Comparison of ENCODE assay signal across 22 mouse cellular contexts in genomic region chr9:83536959-83537358, GRCm38 (mm10). TPM values are rescaled to one million over a fixed set of nuclear protein-coding genes. Genes with fewer than 3 reads are reported as not detected.
A peak's percentile ranks its signal among the peaks of the same experiment; 100 is the strongest.
DNase-seq lines count a peak whose midpoint lies in the region; ATAC-seq and TF ChIP-seq lines count a peak whose summit lies in the region.
"Had no signal": no experiment of that assay in that cellular context is flagged by ENCODE, and none has a peak within 500 bp of the region (broad histone marks: within the 10 kb centered on the region; RNA-seq: fewer than 3 reads in every experiment).

No protein-coding gene starts in this region.

- H3K9ac ChIP-seq in forebrain, embryonic 15.5 days (replicated peaks): no peak overlapping the region
- no peak overlapping the region for H3K9ac ChIP-seq in forebrain, embryonic 16.5 days (replicated peaks; ENCODE audit: low read depth, low read length)
- H3K9ac ChIP-seq in heart, embryonic 12.5 days: no peak overlapping the region
- no peak overlapping the region for H3K9ac ChIP-seq in hindbrain, embryonic 13.5 days
- no peak overlapping the region for H3K9ac ChIP-seq in hindbrain, postnatal 0 days (replicated peaks; ENCODE audit: low read length)
- H3K9ac ChIP-seq: embryonic facial prominence, embryonic 12.5 days; forebrain, embryonic 13.5 days; forebrain, postnatal 0 days had no signal

- no peak for DNase-seq in heart, adult 18-20 months
- DNase-seq in hindbrain, postnatal 0 days (ENCODE audit: low spot score): no peak
- DNase-seq: adrenal gland, adult 8-10 months; adrenal gland, postnatal 14 days; adrenal gland, postnatal 36 days; B cell, adult 2 months; cerebellum, adult 11-12 months; cerebellum, adult 2 months; cerebellum, adult 9-10 months; cerebellum, postnatal 25 days; forebrain, postnatal 0 days had no signal

- peak overlapping the region; percentile 66; the same call in 1 of the 2 replicates for H3K27ac ChIP-seq in forebrain, embryonic 15.5 days (replicated peaks)
- no peak overlapping the region; the same call in 1 of the 2 replicates for H3K27ac ChIP-seq in forebrain, embryonic 16.5 days (ENCODE audit: low read length)
- H3K27ac ChIP-seq in heart, embryonic 12.5 days (ENCODE audit: poor library complexity, severe bottlenecking): peak overlapping the region; percentile 29; the same call in 1 of the 2 replicates
- H3K27ac ChIP-seq in hindbrain, embryonic 13.5 days: 0 out of 2 replicates have a peak overlapping the region, but pooled peaks have one; percentile 77
- no peak overlapping the region for H3K27ac ChIP-seq in hindbrain, postnatal 0 days
- H3K27ac ChIP-seq: embryonic facial prominence, embryonic 10.5 days; embryonic facial prominence, embryonic 12.5 days had no signal

- no peak overlapping the region for H3K4me2 ChIP-seq in forebrain, embryonic 15.5 days (replicated peaks)
- H3K4me2 ChIP-seq in forebrain, embryonic 16.5 days (ENCODE audit: low read length): no peak overlapping the region
- H3K4me2 ChIP-seq in heart, embryonic 12.5 days: no peak overlapping the region
- no peak overlapping the region for H3K4me2 ChIP-seq in hindbrain, embryonic 13.5 days
- H3K4me2 ChIP-seq in hindbrain, postnatal 0 days (ENCODE audit: low read depth, low read length): no peak overlapping the region
- H3K4me2 ChIP-seq: embryonic facial prominence, embryonic 12.5 days; forebrain, embryonic 13.5 days had no signal

- no peaks in the 10 kb centered on the region for H3K36me3 ChIP-seq in forebrain, embryonic 15.5 days
- H3K36me3 ChIP-seq in forebrain, embryonic 16.5 days (ENCODE audit: control insufficient read depth, insufficient read depth): no peaks in the 10 kb centered on the region
- no peaks in the 10 kb centered on the region for H3K36me3 ChIP-seq in heart, embryonic 12.5 days
- H3K36me3 ChIP-seq in hindbrain, embryonic 13.5 days: no peaks in the 10 kb centered on the region
- H3K36me3 ChIP-seq in hindbrain, postnatal 0 days (ENCODE audit: insufficient read depth, low read length): no peaks in the 10 kb centered on the region
- H3K36me3 ChIP-seq: embryonic facial prominence, embryonic 10.5 days; embryonic facial prominence, embryonic 12.5 days; G1E had no signal

- ATAC-seq in forebrain, embryonic 15.5 days (replicated peaks): no peak
- ATAC-seq in forebrain, embryonic 16.5 days: no peak
- no peak for ATAC-seq in heart, embryonic 12.5 days (ENCODE audit: insufficient number of reproducible peaks, low FRiP score)
- ATAC-seq in hindbrain, embryonic 13.5 days (ENCODE audit: low FRiP score): no peak
- no peak for ATAC-seq in hindbrain, postnatal 0 days
- ATAC-seq: activated CD4-positive, CD25-positive, alpha-beta regulatory T cell, adult 4 months; CD4-positive, CD25-positive, alpha-beta regulatory T cell, adult 4 months; forebrain, embryonic 13.5 days; Patski had no signal

- no peak overlapping the region for H3K4me3 ChIP-seq in forebrain, embryonic 15.5 days
- no peak overlapping the region for H3K4me3 ChIP-seq in forebrain, embryonic 16.5 days (replicated peaks; ENCODE audit: low read length)
- H3K4me3 ChIP-seq in heart, embryonic 12.5 days: no peak overlapping the region
- no peak overlapping the region for H3K4me3 ChIP-seq in hindbrain, embryonic 13.5 days
- no peak overlapping the region for H3K4me3 ChIP-seq in hindbrain, postnatal 0 days (ENCODE audit: low read length)
- H3K4me3 ChIP-seq: embryonic facial prominence, embryonic 10.5 days; embryonic facial prominence, embryonic 12.5 days; forebrain, embryonic 13.5 days had no signal

- no peaks in the 10 kb centered on the region for H3K27me3 ChIP-seq in forebrain, embryonic 15.5 days
- no peaks in the 10 kb centered on the region for H3K27me3 ChIP-seq in forebrain, embryonic 16.5 days (replicated peaks; ENCODE audit: control insufficient read depth, insufficient read depth, low read length)
- H3K27me3 ChIP-seq in heart, embryonic 12.5 days (replicated peaks): no peaks in the 10 kb centered on the region
- no peaks in the 10 kb centered on the region for H3K27me3 ChIP-seq in hindbrain, embryonic 13.5 days
- no peaks in the 10 kb centered on the region for H3K27me3 ChIP-seq in hindbrain, postnatal 0 days (ENCODE audit: insufficient read depth, low read length)
- H3K27me3 ChIP-seq: embryonic facial prominence, embryonic 12.5 days; forebrain, embryonic 13.5 days; Patski had no signal

- H3K9me3 ChIP-seq in forebrain, embryonic 15.5 days: no peaks in the 10 kb centered on the region
- no peaks in the 10 kb centered on the region for H3K9me3 ChIP-seq in forebrain, embryonic 16.5 days (ENCODE audit: control insufficient read depth, low read length)
- H3K9me3 ChIP-seq in heart, embryonic 12.5 days (replicated peaks): no peaks in the 10 kb centered on the region
- H3K9me3 ChIP-seq in hindbrain, embryonic 13.5 days: no peaks in the 10 kb centered on the region
- no peaks in the 10 kb centered on the region for H3K9me3 ChIP-seq in hindbrain, postnatal 0 days (ENCODE audit: low read length)
- H3K9me3 ChIP-seq: embryonic facial prominence, embryonic 10.5 days; embryonic facial prominence, embryonic 12.5 days; forebrain, embryonic 13.5 days; G1E had no signal

- no peak for TF ChIP-seq CTCF in hindbrain, postnatal 0 days (IDR thresholded peaks at IDR 0.05; ENCODE audit: low read depth)

- 91% methylated on average over 4 of the region's 4 CpGs for WGBS in forebrain, embryonic 15.5 days
- 93% methylated on average over 4 of the region's 4 CpGs for WGBS in forebrain, embryonic 16.5 days
- WGBS in heart, embryonic 12.5 days: 87% methylated on average over 4 of the region's 4 CpGs
- 96% methylated on average over 4 of the region's 4 CpGs for WGBS in hindbrain, embryonic 13.5 days
- 94% methylated on average over 4 of the region's 4 CpGs for WGBS in hindbrain, postnatal 0 days

- peaks cover 11% of the 10 kb centered on the region for H3K4me1 ChIP-seq in forebrain, embryonic 15.5 days
- H3K4me1 ChIP-seq in forebrain, embryonic 16.5 days (replicated peaks; ENCODE audit: control insufficient read depth, insufficient read depth, low read length): peaks cover 10% of the 10 kb centered on the region
- peaks cover 30% of the 10 kb centered on the region for H3K4me1 ChIP-seq in heart, embryonic 12.5 days (replicated peaks)
- H3K4me1 ChIP-seq in hindbrain, embryonic 13.5 days (replicated peaks): peaks cover 16% of the 10 kb centered on the region
- H3K4me1 ChIP-seq in hindbrain, postnatal 0 days (ENCODE audit: insufficient read depth, low read length): no peaks in the 10 kb centered on the region

RNA-seq across cellular contexts. Expression of gene Sh3bgrl2, which starts 11.2 kb away (rescaled TPM):
- polyA plus RNA-seq in forebrain, embryonic 15.5 days (2015; fragmentation: Nextera tagmentation; extraction: Ambion mirVana): 21.4 and 21.7 TPM in 2 replicates
- 19.4 and 21.5 TPM in 2 replicates for polyA plus RNA-seq in forebrain, embryonic 16.5 days (2015; fragmentation: Nextera tagmentation; extraction: Ambion mirVana)
- 19.0 and 22.3 TPM in 2 replicates for polyA plus RNA-seq in heart, embryonic 12.5 days (2016; fragmentation: Nextera tagmentation; extraction: Ambion mirVana)
- total RNA-seq in heart, adult 18-20 months (2021): 1 to 10 TPM; 4.4 to 4.9 TPM
- polyA plus RNA-seq in hindbrain, embryonic 13.5 days (2015; fragmentation: Nextera tagmentation; extraction: Ambion mirVana): 7.0 and 10.9 TPM in 2 replicates
- 9.0 and 11.9 TPM in 2 replicates for total RNA-seq in hindbrain, postnatal 0 days (2014; rRNA removed)
- 7.1 and 10.0 TPM in 2 replicates for polyA plus RNA-seq in hindbrain, postnatal 0 days (2015; fragmentation: Nextera tagmentation; extraction: Ambion mirVana)
- polyA plus RNA-seq: G1E had no signal

Comparison
In these comparisons a context has a peak if more than half of its experiments do, and no peak if none do; other contexts are left out.
1. H3K27ac ChIP-seq: peak in forebrain, embryonic 15.5 days (single experiment), heart, embryonic 12.5 days (single experiment) and hindbrain, embryonic 13.5 days (single experiment); none in forebrain, embryonic 16.5 days (single experiment) and hindbrain, postnatal 0 days (single experiment).